Mouse (Mus musculus): Measurements from ENCODE around the gene Olfr205.
"Not testable (repeated sequence)": the region's sequence is repeated elsewhere in the genome, so short reads cannot be mapped to it uniquely, and the experiment has no call there.

Olfr205 gene

GRCm38 (mm10) chr16:59331038-59331437, at the start of gene Olfr205:
Gene Olfr205 (minus strand): TSS chr16:59331138.
- DNase-seq: no peak

- DNase-seq: no peak
Observed at GRCm38 (mm10) chr16:59363893-59364292, 33.0 kb upstream of the Olfr205 start, which contains the start of gene Olfr209. Gene Olfr209 (minus strand): TSS chr16:59363993.

GRCm38 (mm10) chr16:59349146-59349545, 18.2 kb upstream of the Olfr205 start, which contains the start of gene Olfr206:
Gene Olfr206 (minus strand): TSS chr16:59349246.
- DNase-seq: no peak

GRCm38 (mm10) chr16:59323262-59323661, 7.7 kb downstream of the Olfr205 start:
- not testable (repeated sequence) for DNase-seq

DNA sequence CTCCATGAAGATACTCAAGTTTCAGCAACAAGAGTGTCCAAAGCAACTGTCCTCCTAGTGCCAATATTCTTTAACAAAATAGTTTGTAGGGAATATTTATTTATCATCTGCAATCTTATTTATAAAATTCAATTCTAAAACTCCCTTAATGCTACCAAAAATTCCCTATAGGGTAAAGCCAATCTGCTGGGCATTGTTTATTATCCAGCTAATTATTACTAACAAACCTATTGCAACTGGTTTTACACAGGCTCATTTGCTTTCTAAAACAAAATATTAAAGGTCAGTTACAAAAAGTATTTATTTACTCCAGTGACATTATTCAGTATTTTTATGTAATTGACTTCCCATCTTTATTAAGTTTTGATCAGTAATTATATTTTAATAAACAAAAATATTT, 12.8 kb downstream of the Olfr205 start, which contains the start of gene Olfr204:
Gene Olfr204 (minus strand): TSS at position 101 of the 400 bp plus-strand sequence.
- DNase-seq: no peak

DNA sequence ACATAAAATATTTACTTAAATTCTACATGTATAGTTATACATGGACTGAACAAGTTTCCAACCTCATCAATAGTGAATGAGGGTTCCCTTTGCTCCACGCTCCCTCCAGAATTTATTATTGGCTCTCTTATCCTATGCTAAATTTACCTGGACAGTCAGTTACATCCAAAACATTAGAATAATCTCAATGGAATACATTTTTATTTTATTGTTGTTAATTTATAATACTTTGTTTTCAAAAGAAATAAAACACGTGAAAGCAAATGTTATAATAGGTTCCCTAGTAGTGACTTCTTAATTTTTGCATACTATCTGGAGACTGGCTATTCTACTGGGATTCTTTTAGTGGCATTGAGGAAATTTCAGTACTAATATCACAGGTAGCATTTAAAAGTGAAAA, 32.4 kb downstream of the Olfr205 start, which contains the start of gene Olfr203:
Gene Olfr203 (plus strand): TSS at position 301 of the 400 bp plus-strand sequence.
- DNase-seq: no peak

- DNase-seq: not testable (repeated sequence)
Observed at GRCm38 (mm10) chr16:59287576-59287975, 43.4 kb downstream of the Olfr205 start.

- DNase-seq: no peak
Observed at GRCm38 (mm10) chr16:59286693-59287092, 44.2 kb downstream of the Olfr205 start, which contains the start of gene Olfr202. Gene Olfr202 (minus strand): TSS chr16:59286793.

GRCm38 (mm10) chr16:59283476-59283875, 47.5 kb downstream of the Olfr205 start:
- DNase-seq: no peak

DNA sequence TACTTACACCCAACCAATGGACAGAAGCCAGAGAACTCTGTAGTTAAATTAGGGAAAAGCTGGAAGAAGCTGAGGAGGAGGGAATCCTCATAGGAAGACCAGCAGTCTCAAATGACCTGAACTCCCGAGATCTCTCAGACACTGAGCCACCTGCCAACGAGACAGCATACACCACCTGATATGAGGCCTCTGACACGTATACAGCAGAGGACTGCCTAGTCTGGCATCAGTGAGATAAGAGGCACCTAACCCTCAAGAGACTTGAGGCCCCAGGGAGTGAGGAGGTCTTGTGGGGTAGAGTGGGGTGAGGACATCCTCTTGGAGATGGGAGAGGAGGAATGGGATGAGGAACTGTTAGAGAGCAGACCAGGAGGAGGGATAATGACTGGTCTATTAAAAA, 50.4 kb downstream of the Olfr205 start:
- no peak for DNase-seq

Measured in kidney, adult 11 months (tissue).